Mouse (Mus musculus) C2C12 (cell line): Measurements from ENCODE around the gene Tmed2.

ENCODE experiments used
- CEBPB ChIP-seq: IDR thresholded peaks from one replicate; pipeline ENCODE4 v1.6.1; 2011; ENCODE audit warnings: low read depth, mild to moderate bottlenecking, control low read depth, moderate library complexity
- CTCF ChIP-seq: IDR thresholded peaks from one replicate; pipeline ENCODE4 v1.5.1; 2011; ENCODE audit not compliant: control insufficient read depth, insufficient read depth, insufficient read length
- MAX ChIP-seq: IDR thresholded peaks from one replicate; pipeline ENCODE4 v1.6.1; 2011; ENCODE audit warnings: mild to moderate bottlenecking, control low read depth
- MYOD1 ChIP-seq: IDR thresholded peaks from one replicate; pipeline ENCODE4 v1.6.1; 2011; ENCODE audit warnings: low read depth; ENCODE audit not compliant: control insufficient read depth, insufficient read length
- MYOG ChIP-seq: IDR thresholded peaks from one replicate; pipeline ENCODE4 v1.6.1; 2011; ENCODE audit not compliant: control insufficient read depth, insufficient read length; ENCODE audit errors: extremely low read depth
- USF1 ChIP-seq: IDR thresholded peaks from one replicate; pipeline ENCODE4 v1.6.1; 2011; ENCODE audit warnings: low read depth, mild to moderate bottlenecking, control low read depth, moderate library complexity

- TF ChIP-seq MYOD1 (no peak), USF1 (no peak), CTCF (no peak), CEBPB (no peak), MAX (no peak), MYOG (no peak)
Measured at GRCm38 (mm10) chr5:124509742-124510237, 30.7 kb upstream of the Tmed2 start.
